ENCODE assay signal across 23 mouse cellular contexts in genomic region chr1:154093549-154093948, GRCm38 (mm10).
"Had no signal": no experiment of that assay in that cellular context is flagged by ENCODE, and none has a peak within 500 bp of the region (broad histone marks: within the 10 kb centered on the region; RNA-seq: fewer than 3 reads in every experiment).

No protein-coding gene starts in this region.

- ATAC-seq: intestine, embryonic 16.5 days; liver, postnatal 0 days; midbrain, embryonic 15.5 days had no signal

- DNase-seq: kidney, adult 8-10 months; kidney, postnatal 10 days; kidney, postnatal 36 days; layer of hippocampus, postnatal 36 days; left cerebral cortex, postnatal 4 days; liver, postnatal 0 days; lung, embryonic 14.5 days; lung, postnatal 4 days; retina, postnatal 1 day; right cerebral cortex, postnatal 25 days; spleen, adult 18-20 months; thymus, postnatal 25 days had no signal

- H3K9ac ChIP-seq: kidney, embryonic 15.5 days; limb, embryonic 12.5 days; limb, embryonic 15.5 days; liver, embryonic 14.5 days; liver, postnatal 0 days; lung, embryonic 14.5 days; midbrain, embryonic 12.5 days; midbrain, embryonic 15.5 days; neural tube, embryonic 13.5 days; stomach, embryonic 15.5 days had no signal

- H3K4me1 ChIP-seq: kidney, embryonic 15.5 days; limb, embryonic 12.5 days; limb, embryonic 15.5 days; midbrain, embryonic 12.5 days; midbrain, embryonic 15.5 days; neural tube, embryonic 13.5 days; stomach, embryonic 15.5 days had no signal

- H3K4me2 ChIP-seq: kidney, embryonic 15.5 days; limb, embryonic 12.5 days; limb, embryonic 15.5 days; liver, embryonic 11.5 days; lung, embryonic 14.5 days; midbrain, embryonic 12.5 days; midbrain, embryonic 15.5 days; neural tube, embryonic 13.5 days; stomach, embryonic 15.5 days had no signal

- H3K36me3 ChIP-seq: kidney, embryonic 15.5 days; limb, embryonic 12.5 days; limb, embryonic 15.5 days; midbrain, embryonic 12.5 days; midbrain, embryonic 15.5 days; neural tube, embryonic 13.5 days; stomach, embryonic 15.5 days had no signal

- H3K4me3 ChIP-seq: kidney, embryonic 15.5 days; limb, embryonic 12.5 days; limb, embryonic 15.5 days; midbrain, embryonic 12.5 days; midbrain, embryonic 15.5 days; myocyte; neural tube, embryonic 13.5 days; stomach, embryonic 15.5 days had no signal

- H3K9me3 ChIP-seq: kidney, embryonic 15.5 days; limb, embryonic 12.5 days; limb, embryonic 15.5 days; midbrain, embryonic 12.5 days; midbrain, embryonic 15.5 days; neural tube, embryonic 13.5 days; stomach, embryonic 15.5 days had no signal

- H3K27ac ChIP-seq: kidney, embryonic 15.5 days; limb, embryonic 12.5 days; limb, embryonic 15.5 days; liver, embryonic 14.5 days; midbrain, embryonic 12.5 days; midbrain, embryonic 15.5 days; neural tube, embryonic 13.5 days; stomach, embryonic 15.5 days had no signal

- H3K27me3 ChIP-seq: kidney, embryonic 15.5 days; limb, embryonic 12.5 days; limb, embryonic 15.5 days; midbrain, embryonic 12.5 days; midbrain, embryonic 15.5 days; neural tube, embryonic 13.5 days; stomach, embryonic 15.5 days had no signal
